Mouse (Mus musculus): ENCODE measurements around the gene Olfr485. TPM values are rescaled to one million over a fixed set of nuclear protein-coding genes. Genes with fewer than 3 reads are reported as not detected.
"Not testable (repeated sequence)": the region's sequence is repeated elsewhere in the genome, so short reads cannot be mapped to it uniquely, and the experiment has no call there.

Olfr485 gene
- polyA plus RNA-seq (2011; ENCODE audit: insufficient read depth, insufficient read length, low replicate concordance, missing spikeins): not detected in 2 replicates

DNA sequence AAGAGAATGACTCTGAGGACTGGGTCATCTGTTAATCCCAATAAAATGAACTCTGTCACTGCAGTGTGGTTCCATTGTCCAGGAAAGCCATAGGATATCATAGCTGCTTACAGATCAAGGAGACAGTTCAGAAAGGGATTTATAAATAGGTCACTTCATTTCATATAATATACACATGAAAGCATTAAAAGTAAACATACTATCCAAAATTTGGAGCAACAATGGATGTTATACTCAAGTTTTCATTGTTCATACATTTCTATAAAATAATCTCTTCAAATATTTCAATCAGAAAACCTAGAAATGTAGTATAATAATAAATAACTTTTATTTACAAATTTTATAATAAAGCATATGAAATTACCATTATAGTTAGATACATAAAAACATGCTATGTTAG, at the start of gene Olfr485:
TSS of gene Olfr485 (minus strand) at position 101 of the 400 bp plus-strand sequence.
- H3K4me1 ChIP-seq (ENCODE audit: control insufficient read depth, insufficient read depth, low read length): no peaks in the 10 kb centered on the region
- H3K27ac ChIP-seq (ENCODE audit: control insufficient read depth, insufficient read depth, low read depth, low read length, poor library complexity): no peak within 1 kb of the TSS
- TF ChIP-seq POLR2A (IDR thresholded peaks at IDR 0.05; ENCODE audit: borderline replicate concordance, control insufficient read depth, low read depth, low read length) (no peak), CTCF (IDR thresholded peaks at IDR 0.05; ENCODE audit: control insufficient read depth, insufficient read depth, low read length) (no peak)
- no peak within 1 kb of the TSS for H3K4me3 ChIP-seq (replicated peaks; ENCODE audit: control insufficient read depth, low read depth, low read length)

DNA sequence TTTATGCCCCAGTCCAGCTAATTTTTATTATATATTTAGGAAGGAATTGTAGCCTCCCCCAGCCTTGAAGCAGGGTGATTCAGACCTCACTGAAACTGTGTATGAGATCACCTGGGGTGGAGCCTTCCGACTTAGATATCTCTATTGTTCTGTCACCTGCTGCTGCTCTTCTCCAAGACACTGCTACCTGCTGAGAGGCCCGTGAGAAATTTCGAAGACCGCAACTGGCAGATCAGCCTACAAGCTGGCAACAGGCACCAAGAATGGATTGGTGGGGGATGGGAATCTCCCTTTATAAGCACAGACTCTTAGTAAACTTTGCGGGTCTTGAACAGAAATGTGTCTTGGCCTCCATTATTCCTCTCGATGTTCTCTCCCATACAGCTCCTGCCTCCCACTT, 37.3 kb upstream of the Olfr485 start:
- Histone ChIP-seq H3K27ac (ENCODE audit: control insufficient read depth, insufficient read depth, low read depth, low read length, poor library complexity) (no peak overlapping the region), H3K4me1 (ENCODE audit: control insufficient read depth, insufficient read depth, low read length) (no peaks in the 10 kb centered on the region), H3K4me3 (replicated peaks; ENCODE audit: control insufficient read depth, low read depth, low read length) (no peak overlapping the region)
- WGBS: 67% methylated on average over 6 of the region's 6 CpGs
- no peak for TF ChIP-seq POLR2A (IDR thresholded peaks at IDR 0.05; ENCODE audit: borderline replicate concordance, control insufficient read depth, low read depth, low read length)
- TF ChIP-seq CTCF (IDR thresholded peaks at IDR 0.05; ENCODE audit: control insufficient read depth, insufficient read depth, low read length): no peak

DNA sequence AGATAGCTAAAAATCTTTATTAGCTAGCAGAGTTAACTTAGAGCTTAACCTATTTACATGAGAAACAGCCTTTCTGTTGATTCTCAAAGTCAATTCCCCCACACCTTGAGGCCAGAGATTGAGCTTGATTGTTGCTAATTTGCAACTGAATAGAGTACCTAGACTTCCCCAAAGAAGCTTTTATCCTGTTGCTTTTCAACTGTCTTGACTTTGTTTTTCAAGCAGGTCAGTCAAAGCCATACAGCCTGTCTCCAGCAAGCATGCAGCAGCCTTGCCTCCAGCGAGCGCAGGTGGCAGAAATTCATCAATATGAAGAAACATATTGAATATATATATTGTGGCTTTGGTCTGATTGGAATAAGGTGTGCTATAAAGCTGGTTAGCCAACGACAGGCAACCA, 36.7 kb upstream of the Olfr485 start:
- not testable (repeated sequence) for H3K4me3 ChIP-seq (replicated peaks; ENCODE audit: control insufficient read depth, low read depth, low read length); H3K4me1 ChIP-seq (ENCODE audit: control insufficient read depth, insufficient read depth, low read length); H3K27ac ChIP-seq (ENCODE audit: control insufficient read depth, insufficient read depth, low read depth, low read length, poor library complexity)
- whole genome bisulfite sequencing: 59% methylated on average over 3 of the region's 3 CpGs

GRCm38 (mm10) chr7:108192714-108193113, 33.0 kb upstream of the Olfr485 start:
- WGBS: 38% methylated on average over 1 of the region's 1 CpGs
- not testable (repeated sequence) for H3K4me3 ChIP-seq (replicated peaks; ENCODE audit: control insufficient read depth, low read depth, low read length); H3K4me1 ChIP-seq (ENCODE audit: control insufficient read depth, insufficient read depth, low read length); H3K27ac ChIP-seq (ENCODE audit: control insufficient read depth, insufficient read depth, low read depth, low read length, poor library complexity)

GRCm38 (mm10) chr7:108191196-108191595, 31.5 kb upstream of the Olfr485 start:
- not testable (repeated sequence) for H3K27ac ChIP-seq (ENCODE audit: control insufficient read depth, insufficient read depth, low read depth, low read length, poor library complexity); H3K4me1 ChIP-seq (ENCODE audit: control insufficient read depth, insufficient read depth, low read length); H3K4me3 ChIP-seq (replicated peaks; ENCODE audit: control insufficient read depth, low read depth, low read length)
- 81% methylated on average over 2 of the region's 2 CpGs for WGBS

- not testable (repeated sequence) for H3K4me1 ChIP-seq (ENCODE audit: control insufficient read depth, insufficient read depth, low read length); H3K4me3 ChIP-seq (replicated peaks; ENCODE audit: control insufficient read depth, low read depth, low read length); H3K27ac ChIP-seq (ENCODE audit: control insufficient read depth, insufficient read depth, low read depth, low read length, poor library complexity)
- WGBS: 83% methylated on average over 2 of the region's 2 CpGs
Measured at GRCm38 (mm10) chr7:108185237-108185636, 25.6 kb upstream of the Olfr485 start.

GRCm38 (mm10) chr7:108184401-108184800, 24.7 kb upstream of the Olfr485 start:
- WGBS: 74% methylated on average over 3 of the region's 3 CpGs

GRCm38 (mm10) chr7:108172642-108173041, 13.0 kb upstream of the Olfr485 start, which contains the start of gene Olfr486:
Gene Olfr486 (minus strand): TSS chr7:108172742.
- H3K4me1 ChIP-seq (ENCODE audit: control insufficient read depth, insufficient read depth, low read length); H3K4me3 ChIP-seq (replicated peaks; ENCODE audit: control insufficient read depth, low read depth, low read length); H3K27ac ChIP-seq (ENCODE audit: control insufficient read depth, insufficient read depth, low read depth, low read length, poor library complexity): not testable (repeated sequence)
- WGBS: 88% methylated on average over 1 of the region's 1 CpGs

More at GRCm38 (mm10) chr7:108184401-108184800, 24.7 kb upstream of the Olfr485 start:
- not testable (repeated sequence) for H3K4me3 ChIP-seq (replicated peaks; ENCODE audit: control insufficient read depth, low read depth, low read length); H3K27ac ChIP-seq (ENCODE audit: control insufficient read depth, insufficient read depth, low read depth, low read length, poor library complexity); H3K4me1 ChIP-seq (ENCODE audit: control insufficient read depth, insufficient read depth, low read length)

- TF ChIP-seq POLR2A (IDR thresholded peaks at IDR 0.05; ENCODE audit: borderline replicate concordance, control insufficient read depth, low read depth, low read length) (no peak), CTCF (IDR thresholded peaks at IDR 0.05; ENCODE audit: control insufficient read depth, insufficient read depth, low read length) (no peak)
- no peaks in the 10 kb centered on the region for H3K4me1 ChIP-seq (ENCODE audit: control insufficient read depth, insufficient read depth, low read length)
- no peak within 1 kb of the TSS for H3K27ac ChIP-seq (ENCODE audit: control insufficient read depth, insufficient read depth, low read depth, low read length, poor library complexity)
- no peak within 1 kb of the TSS for H3K4me3 ChIP-seq (replicated peaks; ENCODE audit: control insufficient read depth, low read depth, low read length)
Measured at GRCm38 (mm10) chr7:108127349-108127748, 32.3 kb downstream of the Olfr485 start, which contains the start of gene Olfr484. Gene Olfr484 (minus strand): TSS chr7:108127449.

DNA sequence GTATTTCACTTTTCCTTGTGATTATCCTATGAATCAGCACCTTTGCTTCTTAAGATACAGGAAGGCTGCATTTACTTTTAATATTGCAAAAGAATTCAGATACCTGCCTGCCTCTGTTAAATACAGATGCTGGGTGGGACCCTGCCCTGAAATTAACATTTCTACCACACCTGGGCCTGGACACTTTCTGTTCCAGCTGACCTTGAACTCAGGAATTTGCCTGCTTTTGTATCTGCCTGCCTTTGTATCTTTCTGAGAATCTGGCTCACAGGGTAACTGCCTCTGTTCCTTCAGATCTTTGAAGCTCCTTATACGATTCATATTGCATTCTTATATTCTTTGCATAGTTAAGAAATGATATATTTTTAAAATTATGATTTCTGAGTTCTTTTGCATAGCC, 38.3 kb downstream of the Olfr485 start:
- no peak for TF ChIP-seq CTCF (IDR thresholded peaks at IDR 0.05; ENCODE audit: control insufficient read depth, insufficient read depth, low read length)
- no peak for TF ChIP-seq POLR2A (IDR thresholded peaks at IDR 0.05; ENCODE audit: borderline replicate concordance, control insufficient read depth, low read depth, low read length)
- 40% methylated on average over 1 of the region's 1 CpGs for WGBS
- Histone ChIP-seq H3K27ac (ENCODE audit: control insufficient read depth, insufficient read depth, low read depth, low read length, poor library complexity) (no peak overlapping the region), H3K4me1 (ENCODE audit: control insufficient read depth, insufficient read depth, low read length) (no peaks in the 10 kb centered on the region), H3K4me3 (replicated peaks; ENCODE audit: control insufficient read depth, low read depth, low read length) (no peak overlapping the region)
